Comparison of ENCODE assay signal across 12 mouse cellular contexts in genomic region chr4:136824935-136825552, GRCm38 (mm10). TPM values are rescaled to one million over a fixed set of nuclear protein-coding genes. Genes with fewer than 3 reads are reported as not detected.
DNase-seq lines count a peak whose midpoint lies in the region; ATAC-seq and TF ChIP-seq lines count a peak whose summit lies in the region.
"Had no signal": no experiment of that assay in that cellular context is flagged by ENCODE, and none has a peak within 500 bp of the region (broad histone marks: within the 10 kb centered on the region; RNA-seq: fewer than 3 reads in every experiment).

No protein-coding gene starts in this region.

- H3K9ac ChIP-seq in forebrain, embryonic 13.5 days = no peak overlapping the region
- no peak overlapping the region for H3K9ac ChIP-seq in forebrain, embryonic 15.5 days (replicated peaks)
- H3K9ac ChIP-seq in hindbrain, embryonic 13.5 days = 0 out of 2 replicates have a peak overlapping the region, but pooled peaks have one; percentile 39
- H3K9ac ChIP-seq: intestine, embryonic 15.5 days; liver, postnatal 0 days had no signal

- H3K79me2 ChIP-seq in myocyte (ENCODE audit: control insufficient read depth, insufficient read depth) = no peaks in the 10 kb centered on the region

- peak overlapping the region; percentile 57 for H3K27ac ChIP-seq in forebrain, embryonic 13.5 days
- H3K27ac ChIP-seq in forebrain, embryonic 15.5 days (replicated peaks) = no peak overlapping the region
- H3K27ac ChIP-seq in hindbrain, embryonic 13.5 days = peak overlapping the region; percentile 31
- H3K27ac ChIP-seq: intestine, embryonic 15.5 days had no signal

- H3K4me2 ChIP-seq in forebrain, embryonic 13.5 days = no peak overlapping the region; the same call in 1 of the 2 replicates
- no peak overlapping the region for H3K4me2 ChIP-seq in forebrain, embryonic 15.5 days (replicated peaks)
- H3K4me2 ChIP-seq in hindbrain, embryonic 13.5 days = no peak overlapping the region
- no peak overlapping the region for H3K4me2 ChIP-seq in myocyte (ENCODE audit: low read depth)
- H3K4me2 ChIP-seq: intestine, embryonic 15.5 days had no signal

- H3K4me1 ChIP-seq in forebrain, embryonic 13.5 days = peaks cover 86% of the 10 kb centered on the region
- peaks cover 62% of the 10 kb centered on the region for H3K4me1 ChIP-seq in forebrain, embryonic 15.5 days
- peaks cover 90% of the 10 kb centered on the region for H3K4me1 ChIP-seq in hindbrain, embryonic 13.5 days (replicated peaks)

- no peaks in the 10 kb centered on the region for H3K27me3 ChIP-seq in forebrain, embryonic 13.5 days
- H3K27me3 ChIP-seq in forebrain, embryonic 15.5 days = no peaks in the 10 kb centered on the region
- no peaks in the 10 kb centered on the region for H3K27me3 ChIP-seq in hindbrain, embryonic 13.5 days
- no peaks in the 10 kb centered on the region for H3K27me3 ChIP-seq in myocyte (ENCODE audit: control insufficient read depth, insufficient read depth, insufficient read length)
- H3K27me3 ChIP-seq: intestine, embryonic 15.5 days had no signal

- H3ac ChIP-seq in myocyte (ENCODE audit: control insufficient read depth, insufficient read length) = no peak overlapping the region

- WGBS in forebrain, embryonic 13.5 days = 30% methylated on average over 18 of the region's 18 CpGs
- WGBS in forebrain, embryonic 15.5 days = 25% methylated on average over 18 of the region's 18 CpGs
- 34% methylated on average over 18 of the region's 18 CpGs for WGBS in hindbrain, embryonic 13.5 days

- TF ChIP-seq POLR2A in myocyte (IDR thresholded peaks at IDR 0.05; ENCODE audit: insufficient read length, low read depth) = no peak

- peak; percentile 34; the same call in 1 of the 2 replicates for ATAC-seq in forebrain, embryonic 13.5 days
- no peak for ATAC-seq in forebrain, embryonic 15.5 days (replicated peaks)
- ATAC-seq in hindbrain, embryonic 13.5 days (ENCODE audit: low FRiP score) = 0 out of 2 replicates have a peak, but pooled peaks have one; percentile 30
- ATAC-seq: intestine, embryonic 15.5 days; liver, postnatal 0 days had no signal

- peaks cover 6% of the 10 kb centered on the region for H3K36me3 ChIP-seq in forebrain, embryonic 13.5 days (ENCODE audit: poor library complexity, severe bottlenecking)
- H3K36me3 ChIP-seq in forebrain, embryonic 15.5 days = no peaks in the 10 kb centered on the region
- peaks cover 7% of the 10 kb centered on the region; the same call in 1 of the 2 replicates for H3K36me3 ChIP-seq in hindbrain, embryonic 13.5 days
- no peaks in the 10 kb centered on the region for H3K36me3 ChIP-seq in myocyte (ENCODE audit: control insufficient read depth, insufficient read depth)
- H3K36me3 ChIP-seq: intestine, embryonic 15.5 days had no signal

- H3K9me3 ChIP-seq in forebrain, embryonic 13.5 days (replicated peaks) = no peaks in the 10 kb centered on the region
- H3K9me3 ChIP-seq in forebrain, embryonic 15.5 days = no peaks in the 10 kb centered on the region
- H3K9me3 ChIP-seq in hindbrain, embryonic 13.5 days = no peaks in the 10 kb centered on the region
- H3K9me3 ChIP-seq: intestine, embryonic 15.5 days had no signal

- H3K4me3 ChIP-seq in forebrain, embryonic 13.5 days = no peak overlapping the region
- H3K4me3 ChIP-seq in forebrain, embryonic 15.5 days = no peak overlapping the region
- H3K4me3 ChIP-seq in hindbrain, embryonic 13.5 days = no peak overlapping the region
- H3K4me3 ChIP-seq in myocyte = no peak overlapping the region
- H3K4me3 ChIP-seq: intestine, embryonic 15.5 days had no signal

- peak; percentile 62 for DNase-seq in lung, postnatal 10 days
- no peak for DNase-seq in lung, adult 18-20 months
- no peak for DNase-seq in urinary bladder, postnatal 25 days (ENCODE audit: low spot score)
- DNase-seq in gastrocnemius, postnatal 25 days = no peak
- DNase-seq: gastrocnemius, postnatal 14 days; liver, postnatal 0 days; thymus, postnatal 4 days had no signal

TF ChIP-seq in myocyte, 11 proteins besides CTCF, POLR2A, EP300 and RAD21:
- TF ChIP-seq MYOG (IDR thresholded peaks at IDR 0.05; ENCODE audit: control insufficient read depth in 1 of 3, insufficient read depth in 1 of 3, insufficient read length in 2 of 3, low read depth in 2 of 3) (peak in 2 of 3 experiments; percentile 82 to 88), TCF3 (IDR thresholded peaks at IDR 0.05; ENCODE audit: insufficient read length, low read depth) (no peak), MYOD1 (IDR thresholded peaks at IDR 0.05; ENCODE audit: control insufficient read depth in 1 of 3, insufficient read length in 2 of 3, low read depth in 2 of 3) (peak in 2 of 3 experiments; percentile 68 to 78)
TF ChIP-seq in myocyte: peak in this region for 2.

RNA-seq across cellular contexts. Expression of gene Ephb2, which starts 10.7 kb away (rescaled TPM):
- 10.7 and 12.7 TPM in 2 replicates for polyA plus RNA-seq in forebrain, embryonic 13.5 days (2015; fragmentation: Nextera tagmentation; extraction: Ambion mirVana)
- 18.9 and 20.4 TPM in 2 replicates for polyA plus RNA-seq in forebrain, embryonic 15.5 days (2015; fragmentation: Nextera tagmentation; extraction: Ambion mirVana)
- 14.9 and 16.5 TPM in 2 replicates for polyA plus RNA-seq in hindbrain, embryonic 13.5 days (2015; fragmentation: Nextera tagmentation; extraction: Ambion mirVana)
- polyA plus RNA-seq in myocyte (2012; fragmentation: generic; extraction: Trizol) = 21.7 TPM
- 1 to 10 TPM in 1 of 2 experiments, under 1 TPM in 1; 1.00 to 1.2 TPM for total RNA-seq in gastrocnemius, postnatal 25 days (2021)
